Mouse (Mus musculus): ENCODE measurements at regions not wholly inside any gene's neighbourhood (a gene's known extent, or its start where the extent isn't known, plus 50 kb on each side); places are given as distances from the start of the nearest gene placed in this dataset.

GRCm38 (mm10) chr1:156994005-156994643 is 54.7 kb upstream of the Ralgps2 start:
- no peaks in the 10 kb centered on the region for H3K36me3 ChIP-seq (ENCODE audit: control insufficient read depth, insufficient read depth, low read length)
- H3K27ac ChIP-seq (replicated peaks; ENCODE audit: low read depth, low read length), result no peak overlapping the region
- H3K9ac ChIP-seq (ENCODE audit: low read depth, low read length, severe bottlenecking), result no peak overlapping the region
- no peak for TF ChIP-seq POLR2A (IDR thresholded peaks at IDR 0.05; ENCODE audit: borderline replicate concordance, extremely low read depth, insufficient read depth, insufficient read length)
- H3K4me3 ChIP-seq (replicated peaks; ENCODE audit: low read length), result no peak overlapping the region
- ATAC-seq (ENCODE audit: low FRiP score, low read depth) (no peak), DNase-seq (ENCODE audit: low spot score) (no peak)
- H3K4me1 ChIP-seq (ENCODE audit: control insufficient read depth, insufficient read depth, low read length), result 0 out of 2 replicates have a peak, but pooled peaks cover 5% of the 10 kb centered on the region
- H3K27me3 ChIP-seq (ENCODE audit: control insufficient read depth, insufficient read depth, low read length), result no peaks in the 10 kb centered on the region
- 73% methylated on average over 15 of the region's 15 CpGs for WGBS
- no peaks in the 10 kb centered on the region for H3K9me3 ChIP-seq (ENCODE audit: control insufficient read depth, low read length)
- H3K4me2 ChIP-seq (replicated peaks; ENCODE audit: low read depth, low read length, severe bottlenecking), result no peak overlapping the region

- H3K27ac ChIP-seq (replicated peaks; ENCODE audit: low read depth, low read length), result no peak overlapping the region
- TF ChIP-seq POLR2A (IDR thresholded peaks at IDR 0.05; ENCODE audit: borderline replicate concordance, extremely low read depth, insufficient read depth, insufficient read length), result no peak
- no peaks in the 10 kb centered on the region for H3K27me3 ChIP-seq (ENCODE audit: control insufficient read depth, insufficient read depth, low read length)
- DNase-seq (ENCODE audit: low spot score), result no peak
- no peaks in the 10 kb centered on the region for H3K36me3 ChIP-seq (ENCODE audit: control insufficient read depth, insufficient read depth, low read length)
- 83% methylated on average over 3 of the region's 3 CpGs for WGBS
- H3K4me2 ChIP-seq (replicated peaks; ENCODE audit: low read depth, low read length, severe bottlenecking), result no peak overlapping the region
- no peak overlapping the region for H3K9ac ChIP-seq (ENCODE audit: low read depth, low read length, severe bottlenecking)
- no peak overlapping the region for H3K4me3 ChIP-seq (replicated peaks; ENCODE audit: low read length)
- ATAC-seq (ENCODE audit: low FRiP score, low read depth), result no peak
- H3K4me1 ChIP-seq (ENCODE audit: control insufficient read depth, insufficient read depth, low read length), result 0 out of 2 replicates have a peak, but pooled peaks cover 5% of the 10 kb centered on the region
- H3K9me3 ChIP-seq (ENCODE audit: control insufficient read depth, low read length), result no peaks in the 10 kb centered on the region
Measured at GRCm38 (mm10) chr1:156993105-156993504, 53.7 kb upstream of the Ralgps2 start.

GRCm38 (mm10) chr1:156992536-156992935 is 53.1 kb upstream of the Ralgps2 start:
- no peak overlapping the region for H3K4me3 ChIP-seq (replicated peaks; ENCODE audit: low read length)
- H3K9me3 ChIP-seq (ENCODE audit: control insufficient read depth, low read length), result no peaks in the 10 kb centered on the region
- TF ChIP-seq POLR2A (IDR thresholded peaks at IDR 0.05; ENCODE audit: borderline replicate concordance, extremely low read depth, insufficient read depth, insufficient read length), result no peak
- H3K4me1 ChIP-seq (ENCODE audit: control insufficient read depth, insufficient read depth, low read length), result 0 out of 2 replicates have a peak, but pooled peaks cover 4% of the 10 kb centered on the region
- WGBS, result 18% methylated on average over 2 of the region's 2 CpGs
- no peak overlapping the region for H3K27ac ChIP-seq (replicated peaks; ENCODE audit: low read depth, low read length)
- ATAC-seq (ENCODE audit: low FRiP score, low read depth) (no peak), DNase-seq (ENCODE audit: low spot score) (no peak)
- no peak overlapping the region for H3K9ac ChIP-seq (ENCODE audit: low read depth, low read length, severe bottlenecking)
- no peaks in the 10 kb centered on the region for H3K27me3 ChIP-seq (ENCODE audit: control insufficient read depth, insufficient read depth, low read length)
- H3K36me3 ChIP-seq (ENCODE audit: control insufficient read depth, insufficient read depth, low read length), result no peaks in the 10 kb centered on the region
- no peak overlapping the region for H3K4me2 ChIP-seq (replicated peaks; ENCODE audit: low read depth, low read length, severe bottlenecking)

- Histone ChIP-seq H3K27ac (replicated peaks; ENCODE audit: low read depth, low read length) (no peak overlapping the region), H3K9me3 (ENCODE audit: control insufficient read depth, low read length) (no peaks in the 10 kb centered on the region), H3K4me3 (replicated peaks; ENCODE audit: low read length) (no peak overlapping the region), H3K27me3 (ENCODE audit: control insufficient read depth, insufficient read depth, low read length) (no peaks in the 10 kb centered on the region; the same call in 1 of the 2 replicates), H3K4me1 (ENCODE audit: control insufficient read depth, insufficient read depth, low read length) (no peaks in the 10 kb centered on the region), H3K4me2 (replicated peaks; ENCODE audit: low read depth, low read length, severe bottlenecking) (no peak overlapping the region), H3K36me3 (ENCODE audit: control insufficient read depth, insufficient read depth, low read length) (no peaks in the 10 kb centered on the region), H3K9ac (ENCODE audit: low read depth, low read length, severe bottlenecking) (no peak overlapping the region)
- DNase-seq (ENCODE audit: low spot score), result peak; percentile 34
- 63% methylated on average over 14 of the region's 14 CpGs for WGBS
- no peak for TF ChIP-seq POLR2A (IDR thresholded peaks at IDR 0.05; ENCODE audit: borderline replicate concordance, extremely low read depth, insufficient read depth, insufficient read length)
- no peak for ATAC-seq (ENCODE audit: low FRiP score, low read depth)
Measured at GRCm38 (mm10) chr1:156990567-156991494, 51.4 kb upstream of the Ralgps2 start.

DNA sequence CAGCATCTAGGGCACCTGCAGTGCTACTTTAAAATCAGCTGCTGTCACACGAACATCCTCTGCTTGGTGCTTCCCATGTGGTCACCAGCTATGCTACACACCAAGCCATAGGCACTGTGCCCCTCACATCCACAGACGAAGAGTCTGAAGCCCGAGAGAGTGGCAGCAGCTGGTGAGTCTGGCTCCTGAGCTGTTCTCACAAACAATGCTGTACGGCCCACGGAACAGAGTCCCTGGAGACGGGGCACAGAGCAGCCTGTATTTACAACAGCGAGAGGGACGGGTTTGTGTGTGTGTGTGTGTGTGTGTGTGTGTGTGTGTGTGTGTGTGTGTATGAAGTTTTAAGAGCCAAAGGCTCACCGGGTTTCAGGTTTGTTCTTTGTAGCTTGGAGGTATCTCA is 50.7 kb upstream of the Ralgps2 start:
- no peaks in the 10 kb centered on the region for H3K4me1 ChIP-seq (ENCODE audit: control insufficient read depth, insufficient read depth, low read length)
- H3K9ac ChIP-seq (ENCODE audit: low read depth, low read length, severe bottlenecking), result no peak overlapping the region
- no peaks in the 10 kb centered on the region for H3K36me3 ChIP-seq (ENCODE audit: control insufficient read depth, insufficient read depth, low read length)
- no peaks in the 10 kb centered on the region for H3K9me3 ChIP-seq (ENCODE audit: control insufficient read depth, low read length)
- H3K27me3 ChIP-seq (ENCODE audit: control insufficient read depth, insufficient read depth, low read length), result no peaks in the 10 kb centered on the region; the same call in 1 of the 2 replicates
- WGBS, result 31% methylated on average over 9 of the region's 9 CpGs
- no peak overlapping the region for H3K4me3 ChIP-seq (replicated peaks; ENCODE audit: low read length)
- DNase-seq (ENCODE audit: low spot score), result no peak
- TF ChIP-seq POLR2A (IDR thresholded peaks at IDR 0.05; ENCODE audit: borderline replicate concordance, extremely low read depth, insufficient read depth, insufficient read length), result no peak
- H3K27ac ChIP-seq (replicated peaks; ENCODE audit: low read depth, low read length), result no peak overlapping the region
- no peak overlapping the region for H3K4me2 ChIP-seq (replicated peaks; ENCODE audit: low read depth, low read length, severe bottlenecking)
- ATAC-seq (ENCODE audit: low FRiP score, low read depth), result no peak

All from limb, embryonic 14.5 days (tissue).